Comparison of ENCODE assay signal across 28 mouse cellular contexts in the genomic region with DNA sequence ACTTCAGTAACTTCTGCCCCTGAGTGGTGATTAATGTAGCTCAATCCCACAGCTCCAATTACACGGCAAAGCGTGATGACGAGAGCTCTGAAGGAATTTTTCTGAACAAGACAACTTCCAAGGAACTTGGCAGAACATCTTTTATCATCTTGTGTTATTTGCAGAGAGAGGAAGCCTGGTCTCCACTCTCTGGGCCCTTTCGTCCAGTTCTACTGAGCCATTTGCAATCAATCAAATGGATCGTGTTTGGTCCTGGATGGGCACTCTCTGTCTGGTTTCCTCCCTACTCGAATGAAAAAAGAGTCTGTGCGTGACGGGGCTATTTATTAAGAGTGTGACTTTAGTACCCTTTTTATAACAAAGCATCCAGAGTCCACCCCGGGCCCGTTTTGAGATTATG.
DNase-seq lines count a peak whose midpoint lies in the region; ATAC-seq and TF ChIP-seq lines count a peak whose summit lies in the region.
"Had no signal": no experiment of that assay in that cellular context is flagged by ENCODE, and none has a peak within 500 bp of the region (broad histone marks: within the 10 kb centered on the region; RNA-seq: fewer than 3 reads in every experiment).

No protein-coding gene starts in this region.

- no peaks in the 10 kb centered on the region for H3K36me3 ChIP-seq in kidney, adult 2 months (ENCODE audit: control insufficient read depth, insufficient read depth, low read length)
- no peaks in the 10 kb centered on the region for H3K36me3 ChIP-seq in lung, embryonic 14.5 days (ENCODE audit: insufficient read depth)
- H3K36me3 ChIP-seq: embryonic facial prominence, embryonic 13.5 days; heart, embryonic 13.5 days; limb, embryonic 12.5 days; liver, embryonic 15.5 days; midbrain, embryonic 13.5 days; neural tube, embryonic 15.5 days had no signal

- no peaks in the 10 kb centered on the region for H3K9me3 ChIP-seq in lung, embryonic 14.5 days (ENCODE audit: low read depth, low read length)
- H3K9me3 ChIP-seq: embryonic facial prominence, embryonic 13.5 days; heart, embryonic 13.5 days; limb, embryonic 12.5 days; liver, embryonic 15.5 days; midbrain, embryonic 13.5 days; neural tube, embryonic 15.5 days had no signal

- no peaks in the 10 kb centered on the region for H3K4me1 ChIP-seq in kidney, adult 2 months (ENCODE audit: control insufficient read depth, insufficient read depth, low read length)
- H3K4me1 ChIP-seq in lung, embryonic 14.5 days (ENCODE audit: insufficient read depth), result no peaks in the 10 kb centered on the region
- no peaks in the 10 kb centered on the region for H3K4me1 ChIP-seq in lung, adult 2 months (ENCODE audit: control insufficient read depth, insufficient read depth, low read length)
- H3K4me1 ChIP-seq: embryonic facial prominence, embryonic 13.5 days; heart, embryonic 13.5 days; limb, embryonic 12.5 days; liver, embryonic 15.5 days; midbrain, embryonic 13.5 days; neural tube, embryonic 15.5 days had no signal

- WGBS in kidney, adult 2 months, result 21% methylated on average over 10 of the region's 10 CpGs
- 30% methylated on average over 10 of the region's 10 CpGs for WGBS in lung, embryonic 14.5 days
- 60% methylated on average over 10 of the region's 10 CpGs for WGBS in lung, adult 2 months

- ATAC-seq in lung, embryonic 14.5 days (ENCODE audit: insufficient read depth), result no peak
- ATAC-seq: forebrain, embryonic 16.5 days; intestine, postnatal 0 days; midbrain, embryonic 13.5 days had no signal

- DNase-seq in embryo, embryonic 10 days (ENCODE audit: low spot score), result peak; percentile 14
- DNase-seq in embryo, embryonic 9.5 days (ENCODE audit: extremely low spot score), result no peak
- peak; percentile 4 for DNase-seq in kidney, adult 2 months
- no peak for DNase-seq in kidney, postnatal 10 days
- peak; percentile 27 for DNase-seq in lung, embryonic 14.5 days
- no peak for DNase-seq in lung, adult 2 months
- DNase-seq in ovary, postnatal 36 days (ENCODE audit: low spot score), result no peak
- DNase-seq: adrenal gland, adult 8-10 months; cerebellum, adult 2 months; cerebellum, postnatal 14 days; gastrocnemius, postnatal 36 days; heart, postnatal 10 days; lung, postnatal 36 days; right cerebral cortex, postnatal 25 days; spleen, adult 18-20 months; thymus, postnatal 14 days had no signal

- no peak overlapping the region for H3K9ac ChIP-seq in lung, embryonic 14.5 days
- H3K9ac ChIP-seq: embryonic facial prominence, embryonic 13.5 days; heart, embryonic 13.5 days; hindbrain, embryonic 14.5 days; limb, embryonic 12.5 days; liver, embryonic 15.5 days; midbrain, embryonic 13.5 days; neural tube, embryonic 15.5 days had no signal

- H3K27ac ChIP-seq in kidney, adult 2 months (ENCODE audit: insufficient read depth, low read depth, low read length), result no peak overlapping the region
- H3K27ac ChIP-seq in lung, embryonic 14.5 days (ENCODE audit: low read depth), result no peak overlapping the region
- H3K27ac ChIP-seq: embryonic facial prominence, embryonic 13.5 days; heart, embryonic 13.5 days; hindbrain, embryonic 14.5 days; left cerebral cortex, adult 2 months; limb, embryonic 12.5 days; liver, embryonic 15.5 days; midbrain, embryonic 13.5 days; neural tube, embryonic 15.5 days had no signal

- no peak overlapping the region for H3K4me2 ChIP-seq in lung, embryonic 14.5 days
- H3K4me2 ChIP-seq: embryonic facial prominence, embryonic 13.5 days; heart, embryonic 13.5 days; hindbrain, embryonic 14.5 days; limb, embryonic 12.5 days; liver, embryonic 15.5 days; midbrain, embryonic 13.5 days; neural tube, embryonic 15.5 days had no signal

- no peaks in the 10 kb centered on the region for H3K27me3 ChIP-seq in kidney, adult 2 months (replicated peaks; ENCODE audit: control insufficient read depth, insufficient read depth, low read length)
- H3K27me3 ChIP-seq in lung, embryonic 14.5 days (ENCODE audit: insufficient read depth, low read length), result no peaks in the 10 kb centered on the region
- H3K27me3 ChIP-seq: CH12.LX; embryonic facial prominence, embryonic 13.5 days; heart, embryonic 13.5 days; limb, embryonic 12.5 days; liver, embryonic 15.5 days; midbrain, embryonic 13.5 days; neural tube, embryonic 15.5 days had no signal

- H3K4me3 ChIP-seq in kidney, adult 2 months (ENCODE audit: insufficient read depth, low read depth, low read length), result no peak overlapping the region
- no peak overlapping the region for H3K4me3 ChIP-seq in lung, embryonic 14.5 days (ENCODE audit: low read depth, low read length)
- H3K4me3 ChIP-seq in lung, adult 2 months (replicated peaks; ENCODE audit: extremely low read depth, low read depth, low read length), result no peak overlapping the region
- H3K4me3 ChIP-seq: embryonic facial prominence, embryonic 13.5 days; erythroblast, embryonic 14.5 days; heart, embryonic 13.5 days; left cerebral cortex, adult 2 months; limb, embryonic 12.5 days; liver, embryonic 15.5 days; midbrain, embryonic 13.5 days; neural tube, embryonic 15.5 days had no signal

- TF ChIP-seq CTCF in kidney, adult 2 months (conservative IDR thresholded peaks at IDR 0.05; ENCODE audit: insufficient read depth, insufficient read length, low read depth, low read length), result no peak
- TF ChIP-seq CTCF in lung, embryonic 14.5 days (IDR thresholded peaks at IDR 0.05; ENCODE audit: low read depth), result no peak
- no peak for TF ChIP-seq CTCF in lung, adult 2 months (IDR thresholded peaks at IDR 0.05; ENCODE audit: insufficient read depth, low read length)

- TF ChIP-seq POLR2A in kidney, adult 2 months (IDR thresholded peaks at IDR 0.05; ENCODE audit: low read depth, low read length), result no peak
- TF ChIP-seq POLR2A in lung, adult 2 months (IDR thresholded peaks at IDR 0.05; ENCODE audit: borderline replicate concordance, extremely low read depth, low read depth, low read length), result no peak

Comparison
In these comparisons a context has a peak if more than half of its experiments do, and no peak if none do; other contexts are left out.
1. DNase-seq: peak in embryo, embryonic 10 days (single experiment), kidney, adult 2 months (single experiment) and lung, embryonic 14.5 days (single experiment); none in embryo, embryonic 9.5 days (single experiment), kidney, postnatal 10 days (single experiment), lung, adult 2 months (single experiment) and ovary, postnatal 36 days (single experiment).